Mouse (Mus musculus) forebrain, embryonic 11.5 days (tissue): ENCODE measurements around the gene Pigo. TPM values are rescaled to one million over a fixed set of nuclear protein-coding genes. Genes with fewer than 3 reads are reported as not detected.

Experiments used
- ATAC-seq: fragments of 200-750 bp; cut with Nextera tagmentation; replicated peaks from 2 replicates; pipeline ENCODE4 v1.8.0; 2017; ENCODE audit warnings: moderate TSS enrichment; ENCODE audit not compliant: low FRiP score
- DNase-seq: peaks from one replicate; pipeline ENCODE4 v3.0.0-alpha.2; 2017; ENCODE audit warnings: low spot score
- H3K27ac ChIP-seq: fragments of 300-500 bp; sonication (generic); 2 replicates; pipeline ENCODE4 v1.5.1; 2014; ENCODE audit warnings: low read depth, low read length
- H3K27me3 ChIP-seq: fragments of 300-500 bp; sonication (generic); 2 replicates; pipeline ENCODE4 v1.6.1; 2014; ENCODE audit warnings: mild to moderate bottlenecking, low read length, mixed read lengths; ENCODE audit not compliant: control insufficient read depth, insufficient read depth
- H3K36me3 ChIP-seq: fragments of 300-500 bp; sonication (generic); 2 replicates; pipeline ENCODE4 v1.6.1; 2014; ENCODE audit warnings: mild to moderate bottlenecking, low read length, moderate library complexity, mixed read lengths; ENCODE audit not compliant: control insufficient read depth, insufficient read depth
- H3K4me1 ChIP-seq: fragments of 300-500 bp; sonication (generic); replicated peaks from 2 replicates; pipeline ENCODE4 v1.6.1; 2014; ENCODE audit warnings: low read length, mixed read lengths; ENCODE audit not compliant: control insufficient read depth, insufficient read depth
- H3K4me2 ChIP-seq: fragments of 300-500 bp; sonication (generic); 2 replicates; pipeline ENCODE4 v1.6.1; 2014; ENCODE audit warnings: low read depth, mild to moderate bottlenecking, low read length, moderate library complexity, mixed read lengths; ENCODE audit not compliant: severe bottlenecking
- H3K4me3 ChIP-seq: fragments of 300-500 bp; sonication (generic); 2 replicates; pipeline ENCODE4 v1.5.1; 2014; ENCODE audit warnings: low read depth, low read length
- H3K9ac ChIP-seq: fragments of 300-500 bp; sonication (generic); 2 replicates; pipeline ENCODE4 v1.6.1; 2014; ENCODE audit warnings: low read length
- H3K9me3 ChIP-seq: fragments of 300-500 bp; sonication (generic); 2 replicates; pipeline ENCODE4 v1.6.1; 2016; ENCODE audit warnings: low read length, mixed read lengths; ENCODE audit not compliant: control insufficient read depth
- WGBS: fragments of 180-500 bp; shearing (Covaris S2); extraction: QIAGEN DNeasy Blood & Tissue Kit; methylation state at CpG from one replicate; pipeline ENCODE4 v1.1.7; 2014; 5-methylcytosine and 5-hydroxymethylcytosine counted together
- polyA plus RNA-seq: library from polyadenylated mRNA; unstranded; fragments of >200 nt; fragmentation: Nextera tagmentation; extraction: Ambion mirVana; gene quantifications from 2 replicates; pipeline ENCODE4 v1.2.1, GENCODE M21; 2014

Gene Pigo
- polyA plus RNA-seq, 1 experiment from 2014 or later, result 25.8 TPM

DNA sequence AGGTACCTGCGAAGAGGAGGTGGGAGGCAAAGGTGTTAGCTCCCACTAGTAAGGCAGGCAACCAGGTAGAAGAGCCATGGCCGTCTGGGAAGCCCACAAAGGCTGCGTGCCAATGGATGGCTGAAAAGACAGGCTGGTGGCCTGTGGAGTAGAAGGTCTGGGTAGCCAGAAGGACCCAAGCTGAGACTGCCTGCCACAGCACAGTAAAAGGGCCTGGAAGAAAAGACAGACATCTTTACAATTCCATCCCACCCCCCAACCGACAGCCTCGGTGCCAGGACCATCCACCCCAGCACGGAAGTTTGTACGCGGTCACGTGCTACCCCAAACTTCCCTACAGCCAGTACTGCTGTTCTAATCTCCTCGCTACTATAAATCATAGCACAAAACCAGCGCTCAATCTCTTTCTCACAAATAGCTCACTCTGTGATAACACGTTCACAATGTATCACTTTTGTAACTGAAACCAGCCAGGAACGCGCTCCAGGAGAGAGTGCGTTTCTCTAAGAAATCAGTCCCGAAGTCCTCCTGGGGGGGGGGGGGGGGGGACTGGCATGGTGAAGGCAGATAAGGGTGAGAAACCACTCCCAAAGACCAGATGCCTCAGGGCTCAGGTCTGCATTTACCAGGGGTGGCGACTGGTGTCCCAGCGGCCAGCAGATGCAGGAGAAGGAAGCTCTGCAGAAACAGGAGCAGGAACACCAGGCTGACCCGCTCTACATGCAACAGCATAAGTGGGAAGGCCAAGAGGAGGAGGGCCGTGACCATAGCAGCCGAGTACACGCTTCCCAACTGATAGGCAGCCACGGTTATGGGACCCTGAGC lies 5.8 kb downstream of the Pigo start:
- H3K4me2 ChIP-seq, result no peak overlapping the region
- no peak overlapping the region for H3K4me3 ChIP-seq
- H3K9ac ChIP-seq, result no peak overlapping the region
- ATAC-seq (no peak), DNase-seq (no peak)
- H3K9me3 ChIP-seq, result no peaks in the 10 kb centered on the region
- no peaks in the 10 kb centered on the region for H3K27me3 ChIP-seq
- H3K4me1 ChIP-seq, result 0 out of 2 replicates have a peak, but pooled peaks cover 5% of the 10 kb centered on the region
- peaks cover 3% of the 10 kb centered on the region; the same call in 1 of the 2 replicates for H3K36me3 ChIP-seq
- 93% methylated on average over 23 of the region's 23 CpGs for WGBS
- H3K27ac ChIP-seq, result no peak overlapping the region

DNA sequence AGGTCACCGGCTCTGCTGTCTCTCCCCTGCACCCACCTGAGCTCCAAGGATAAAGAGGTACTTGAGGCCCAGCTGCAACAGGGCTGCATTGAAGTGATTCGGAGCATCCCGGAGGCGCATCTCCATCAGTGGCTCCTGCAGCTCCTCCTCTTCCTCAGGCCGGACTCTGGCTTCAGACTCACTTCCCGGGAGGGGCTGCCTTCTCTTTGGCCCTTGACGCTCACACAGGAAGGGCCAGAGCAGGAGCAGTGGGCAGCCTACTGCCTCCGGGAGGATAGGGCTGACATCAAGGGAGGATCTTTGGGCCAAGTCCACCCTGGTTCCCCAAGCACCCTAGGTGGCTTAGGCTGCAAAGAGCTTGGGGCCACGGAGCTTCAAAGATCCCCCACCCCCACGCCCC lies 6.4 kb downstream of the Pigo start:
- no peaks in the 10 kb centered on the region for H3K4me1 ChIP-seq
- ATAC-seq (no peak), DNase-seq (no peak)
- H3K4me3 ChIP-seq, result no peak overlapping the region
- H3K4me2 ChIP-seq, result no peak overlapping the region
- no peaks in the 10 kb centered on the region for H3K27me3 ChIP-seq
- no peak overlapping the region for H3K9ac ChIP-seq
- H3K27ac ChIP-seq, result no peak overlapping the region
- 95% methylated on average over 10 of the region's 10 CpGs for WGBS
- peaks cover 3% of the 10 kb centered on the region; the same call in 1 of the 2 replicates for H3K36me3 ChIP-seq
- H3K9me3 ChIP-seq, result no peaks in the 10 kb centered on the region

DNA sequence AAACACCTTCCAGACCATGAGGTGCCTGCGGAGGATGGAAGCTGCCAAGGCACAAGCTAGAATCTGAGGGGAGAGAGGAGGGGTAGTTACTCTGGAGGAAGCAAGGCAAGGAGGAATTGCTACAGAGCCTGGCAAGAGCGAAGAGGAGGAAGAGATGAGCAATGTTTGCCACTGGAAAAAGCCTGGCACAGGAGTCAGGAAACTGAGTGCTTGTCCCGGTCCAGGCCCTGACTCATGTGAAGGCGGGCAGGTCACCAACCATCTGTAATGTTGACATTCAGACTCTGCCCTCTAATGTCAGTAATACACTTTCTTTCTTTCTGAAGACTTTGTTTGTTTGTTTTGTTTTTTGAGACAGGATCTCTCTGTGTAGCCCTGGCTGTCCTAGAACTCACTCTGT lies 7.5 kb downstream of the Pigo start:
- no peak for DNase-seq
- ATAC-seq, result no peak
- Histone ChIP-seq H3K27me3 (no peaks in the 10 kb centered on the region), H3K4me2 (no peak overlapping the region), H3K27ac (no peak overlapping the region), H3K9me3 (no peaks in the 10 kb centered on the region), H3K4me1 (no peaks in the 10 kb centered on the region), H3K36me3 (peaks cover 3% of the 10 kb centered on the region; the same call in 1 of the 2 replicates), H3K4me3 (no peak overlapping the region), H3K9ac (no peak overlapping the region)
- WGBS, result 94% methylated on average over 4 of the region's 4 CpGs

DNA sequence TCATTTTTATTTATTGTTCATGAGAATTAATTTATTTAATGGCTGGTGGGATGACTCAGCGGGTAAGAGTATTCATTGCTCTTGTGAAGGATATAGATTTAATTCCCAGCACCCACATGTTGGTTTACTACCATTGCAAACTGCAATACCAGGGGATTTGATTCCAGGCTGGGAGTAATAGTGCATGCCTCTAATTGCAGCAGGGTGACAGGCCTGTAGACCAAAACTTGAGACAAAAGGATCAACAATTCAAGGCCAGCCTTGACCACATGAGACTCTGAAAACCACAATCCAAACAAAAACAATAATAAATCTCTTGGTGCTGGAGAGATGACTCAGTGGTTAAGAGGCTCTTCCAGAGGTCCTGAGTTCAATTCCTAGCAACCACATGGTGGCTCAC lies 13.5 kb downstream of the Pigo start:
- 96% methylated on average over 1 of the region's 1 CpGs for WGBS
- Histone ChIP-seq H3K9ac (no peak overlapping the region), H3K27me3 (no peaks in the 10 kb centered on the region), H3K4me2 (no peak overlapping the region), H3K36me3 (no peaks in the 10 kb centered on the region), H3K27ac (no peak overlapping the region), H3K4me1 (peaks cover 4% of the 10 kb centered on the region; the same call in 1 of the 2 replicates), H3K4me3 (no peak overlapping the region), H3K9me3 (no peaks in the 10 kb centered on the region)
- ATAC-seq, result no peak
- no peak for DNase-seq

DNA sequence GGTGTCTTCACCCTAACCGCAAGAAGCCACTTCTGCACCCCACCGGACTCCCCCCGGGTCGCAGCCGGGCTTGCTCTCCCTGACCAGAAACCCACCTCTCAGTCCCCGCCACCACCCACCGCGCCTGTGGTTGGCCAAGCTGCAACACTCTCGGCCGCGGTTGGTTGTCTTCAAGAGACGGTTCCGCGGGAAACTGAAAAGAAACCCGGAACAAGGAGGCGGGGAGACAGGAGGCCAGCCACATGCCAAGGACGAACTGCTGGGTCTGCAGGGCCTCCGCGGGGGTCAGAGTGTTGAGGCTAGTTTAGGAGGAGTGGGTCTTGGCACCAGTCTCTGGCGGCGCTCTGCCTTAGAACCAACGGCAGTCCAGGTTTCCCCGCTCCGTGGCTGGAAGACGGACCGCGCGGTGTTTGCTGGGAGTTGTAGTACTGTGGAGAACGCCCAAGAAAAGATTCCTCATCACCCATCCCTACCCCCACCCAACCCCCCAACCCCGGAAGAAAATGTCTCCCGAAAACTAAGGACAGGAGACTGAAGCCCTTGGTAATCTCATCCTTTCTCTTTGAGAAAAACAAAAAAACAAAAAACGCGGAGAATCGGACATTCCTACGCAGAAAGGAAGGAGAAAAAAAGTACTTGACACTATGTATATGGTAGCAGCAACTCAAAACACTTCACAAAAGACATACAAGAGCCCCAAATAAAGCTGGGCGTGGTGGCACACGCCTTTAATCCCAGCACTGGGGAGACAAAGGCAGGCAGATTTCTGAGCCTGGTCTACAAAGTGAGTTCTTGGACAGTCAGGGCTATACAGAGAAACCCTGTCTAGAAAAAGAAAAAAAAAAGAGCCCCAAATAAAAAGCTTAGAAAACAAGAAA lies 15.2 kb downstream of the Pigo start, which contains the start of gene Fancg:
Fancg (minus strand) TSS at position 346 of the 878 bp plus-strand sequence.
- DNase-seq (peak; percentile 89), ATAC-seq (peak; percentile 94)
- Histone ChIP-seq H3K36me3 (no peaks in the 10 kb centered on the region), H3K9me3 (no peaks in the 10 kb centered on the region), H3K4me2 (peak within 1 kb of the TSS; percentile 72), H3K4me3 (peak within 1 kb of the TSS; percentile 68), H3K27ac (peak within 1 kb of the TSS; percentile 50), H3K27me3 (no peaks in the 10 kb centered on the region), H3K9ac (peak within 1 kb of the TSS; percentile 77), H3K4me1 (peaks cover 4% of the 10 kb centered on the region; the same call in 1 of the 2 replicates)
- WGBS, result under 1% methylated on average over 37 of the region's 37 CpGs

DNA sequence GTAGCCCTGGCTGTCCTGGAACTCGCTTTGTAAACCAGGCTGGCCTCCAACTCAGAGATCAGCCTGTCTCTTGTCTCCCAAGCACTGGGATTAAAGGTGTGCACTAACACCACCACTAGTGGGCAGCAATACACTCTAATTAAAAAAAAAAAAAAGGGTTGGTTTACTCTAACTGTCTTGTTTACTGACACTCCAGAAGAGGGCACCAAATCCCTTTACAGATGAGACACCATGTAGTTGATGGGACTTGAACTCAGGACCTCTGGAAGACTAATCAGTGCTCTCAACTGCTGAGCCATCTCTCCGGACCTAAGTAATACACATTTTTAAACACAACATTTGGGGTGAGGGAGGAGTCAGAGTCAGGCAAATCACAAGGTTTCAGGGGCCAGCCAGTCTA lies 19.9 kb downstream of the Pigo start:
- WGBS, result 70% methylated on average over 2 of the region's 2 CpGs
- Histone ChIP-seq H3K27me3 (no peaks in the 10 kb centered on the region), H3K9me3 (no peaks in the 10 kb centered on the region), H3K4me3 (no peak overlapping the region), H3K4me1 (peaks cover 4% of the 10 kb centered on the region; the same call in 1 of the 2 replicates), H3K4me2 (no peak overlapping the region), H3K27ac (no peak overlapping the region), H3K36me3 (no peaks in the 10 kb centered on the region; the same call in 1 of the 2 replicates), H3K9ac (no peak overlapping the region)
- no peak for DNase-seq
- ATAC-seq, result no peak

DNA sequence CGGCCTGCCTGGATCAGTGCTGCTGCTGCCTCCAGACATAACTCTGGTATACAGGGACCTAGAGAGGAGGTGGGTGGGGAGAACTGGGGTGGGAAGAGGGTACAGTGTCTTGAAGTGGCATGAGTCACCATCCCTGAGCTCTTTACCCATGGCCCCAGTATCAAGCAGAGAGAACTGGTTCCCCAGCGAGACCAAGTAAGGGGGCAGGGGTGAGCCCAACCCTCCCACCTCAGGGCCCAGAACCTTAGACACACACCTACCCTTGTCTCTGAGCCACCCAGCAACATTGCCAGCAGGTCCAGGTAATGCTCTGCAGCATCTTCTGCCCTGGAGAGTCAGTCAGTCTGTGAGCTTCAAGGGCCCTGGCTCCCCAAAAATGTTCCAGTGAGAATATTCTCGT lies 20.7 kb downstream of the Pigo start:
- H3K4me3 ChIP-seq, result no peak overlapping the region
- no peak overlapping the region for H3K9ac ChIP-seq
- H3K27ac ChIP-seq, result no peak overlapping the region
- H3K36me3 ChIP-seq, result no peaks in the 10 kb centered on the region; the same call in 1 of the 2 replicates
- DNase-seq (no peak), ATAC-seq (no peak)
- no peak overlapping the region for H3K4me2 ChIP-seq
- H3K27me3 ChIP-seq, result no peaks in the 10 kb centered on the region
- H3K9me3 ChIP-seq, result no peaks in the 10 kb centered on the region
- 90% methylated on average over 3 of the region's 3 CpGs for WGBS
- H3K4me1 ChIP-seq, result peaks cover 4% of the 10 kb centered on the region; the same call in 1 of the 2 replicates

DNA sequence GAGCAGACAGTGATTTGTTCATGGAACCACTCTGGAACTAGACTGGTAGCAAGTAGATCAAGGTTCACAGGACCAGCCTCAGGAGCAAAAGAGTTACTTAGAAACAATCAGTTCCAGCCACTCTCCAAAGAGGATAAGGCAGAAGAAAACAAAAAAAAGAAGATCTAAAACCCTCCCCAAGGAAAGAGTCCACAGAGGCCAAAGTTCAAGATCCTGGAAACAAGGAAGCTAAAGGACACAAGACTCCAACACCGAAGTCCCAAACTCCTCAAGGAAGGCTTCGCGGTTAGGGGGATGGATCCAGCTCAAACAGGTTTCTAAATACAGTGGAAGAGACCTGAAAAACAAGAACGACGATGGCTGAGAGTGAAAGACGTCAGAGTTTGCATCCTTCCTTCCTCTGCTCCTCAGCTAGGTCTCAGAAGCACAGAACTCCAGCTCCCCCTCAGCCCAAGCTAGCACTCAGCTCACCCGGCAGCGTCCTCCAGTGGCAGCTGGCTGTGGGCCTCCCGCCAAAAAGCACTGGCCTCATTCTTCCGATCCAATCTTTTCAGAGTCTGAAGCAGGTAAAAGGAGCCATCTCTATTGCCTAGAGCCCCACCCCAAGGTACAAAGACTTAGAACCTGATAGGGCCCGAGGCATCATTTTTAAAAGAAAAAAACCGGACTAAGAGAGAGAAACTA lies 22.7 kb downstream of the Pigo start:
- H3K4me2 ChIP-seq, result no peak overlapping the region
- WGBS, result 84% methylated on average over 12 of the region's 12 CpGs

More for the DNA sequence above, 22.7 kb downstream of the Pigo start:
- no peak overlapping the region for H3K27ac ChIP-seq
- no peaks in the 10 kb centered on the region for H3K27me3 ChIP-seq
- no peaks in the 10 kb centered on the region; the same call in 1 of the 2 replicates for H3K36me3 ChIP-seq
- no peaks in the 10 kb centered on the region for H3K9me3 ChIP-seq
- H3K4me1 ChIP-seq, result peaks cover 6% of the 10 kb centered on the region; the same call in 1 of the 2 replicates
- H3K9ac ChIP-seq, result no peak overlapping the region
- no peak for ATAC-seq
- no peak for DNase-seq
- H3K4me3 ChIP-seq, result no peak overlapping the region
